Mouse (Mus musculus) frontal cortex, adult 2 months (tissue): ENCODE data around the gene Btd. TPM values are rescaled to one million over a fixed set of nuclear protein-coding genes. Genes with fewer than 3 reads are reported as not detected.

Experiments used
- DNase-seq, 2 experiments: peaks; one replicate each; pipeline ENCODE4 v3.0.0; 2022; ENCODE audit warnings: low spot score in 1 of 2; ENCODE audit errors: extremely low spot score in 1 of 2
- polyA plus RNA-seq: library from polyadenylated mRNA; depleted of rRNA; stranded (reverse); fragments of >200 nt; gene quantifications from 2 replicates; pipeline ENCODE4 v1.2.3, GENCODE M21; 2012

Btd gene
- polyA plus RNA-seq, 1 experiment = 16.2 TPM

- no peak for DNase-seq
These were observed 23.5 kb downstream of the Btd start for GRCm38 (mm10) chr14:31664100-31664902.

DNA sequence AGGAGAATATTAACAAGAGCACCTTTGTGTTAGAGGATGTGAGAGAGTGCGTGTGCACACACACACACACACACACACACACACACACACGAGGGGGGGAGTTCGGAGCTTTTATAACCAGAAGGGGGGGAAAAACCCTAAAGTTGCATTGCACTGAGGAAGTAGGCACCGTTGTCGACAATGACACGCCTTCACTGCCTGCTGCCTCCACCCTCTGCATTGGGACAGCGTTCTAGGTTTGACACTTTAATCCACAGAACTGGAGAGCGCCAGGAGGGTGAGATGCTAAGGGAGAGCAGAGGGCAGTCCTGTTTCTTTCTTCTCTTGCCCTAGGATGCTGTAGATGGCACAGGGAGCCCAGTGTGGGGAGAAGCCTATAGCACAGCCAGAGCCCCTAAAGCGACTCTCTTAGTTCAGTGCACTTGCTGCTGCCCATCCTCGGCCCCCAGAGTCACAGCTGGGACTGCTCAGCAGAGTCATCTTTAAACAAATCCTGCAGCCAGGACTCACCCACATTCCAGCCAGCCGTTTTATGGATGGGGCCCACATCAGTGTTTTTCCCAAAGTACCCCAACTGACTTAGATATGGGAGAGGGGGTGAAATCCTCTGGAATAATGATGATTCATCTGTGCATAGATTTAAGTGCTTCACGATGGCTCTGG lies 24.2 kb downstream of the Btd start:
- no peak for DNase-seq

DNA sequence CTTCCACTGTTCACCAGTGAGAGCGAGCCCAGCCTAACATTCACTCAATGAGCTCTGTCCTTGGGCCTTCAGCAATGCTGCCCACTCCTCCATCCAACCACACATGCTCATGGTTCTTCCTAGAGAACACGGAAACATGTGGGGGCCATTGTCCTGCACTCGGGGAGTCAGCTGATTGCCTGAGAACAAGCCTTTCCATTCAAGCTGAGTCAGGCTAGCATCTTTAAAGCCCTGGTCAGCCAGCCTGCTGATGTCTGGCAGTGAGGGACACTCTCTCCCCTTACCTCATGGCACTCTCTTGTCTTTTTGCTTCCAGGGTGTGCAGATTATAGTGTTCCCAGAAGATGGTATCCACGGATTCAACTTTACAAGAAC lies 24.7 kb downstream of the Btd start:
- DNase-seq = no peak

- no peak for DNase-seq
These were observed 26.3 kb downstream of the Btd start for GRCm38 (mm10) chr14:31666931-31667705.

- DNase-seq = no peak
These were observed 26.9 kb downstream of the Btd start for GRCm38 (mm10) chr14:31667741-31668140.

- peak in 1 of 2 experiments; percentile 78 for DNase-seq
These were observed 27.5 kb downstream of the Btd start for GRCm38 (mm10) chr14:31668326-31668725.

- peak in 1 of 2 experiments; percentile 85 for DNase-seq
These were observed 28.4 kb downstream of the Btd start for GRCm38 (mm10) chr14:31669161-31669611.

- DNase-seq = peak in 1 of 2 experiments; percentile 67
These were observed 29.0 kb downstream of the Btd start for GRCm38 (mm10) chr14:31669642-31670490.

GRCm38 (mm10) chr14:31671635-31672320 lies 30.9 kb downstream of the Btd start:
- no peak for DNase-seq

DNA sequence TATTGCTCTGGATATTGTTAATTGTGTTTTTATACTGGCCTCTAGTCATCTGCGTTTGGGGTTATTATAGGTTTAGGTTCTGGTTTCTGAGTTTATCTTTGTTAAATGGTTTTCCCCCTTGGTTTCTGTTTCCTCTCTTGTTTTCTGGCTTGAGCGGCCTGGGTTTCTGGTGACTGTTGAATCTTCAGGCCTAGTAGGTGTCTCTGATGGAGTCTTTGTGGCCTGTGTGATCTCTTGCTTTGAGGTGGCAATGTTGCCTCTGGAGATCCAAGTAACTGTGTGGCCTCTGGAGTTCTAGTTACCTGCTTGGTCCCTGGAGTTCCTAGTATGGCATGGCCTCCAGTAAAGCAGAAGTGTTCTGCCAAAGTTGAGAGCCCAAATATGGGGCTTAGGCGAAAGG lies 39.8 kb downstream of the Btd start:
- no peak for DNase-seq

- no peak for DNase-seq
These were observed 40.5 kb downstream of the Btd start for GRCm38 (mm10) chr14:31681291-31681690.

- no peak for DNase-seq
These were observed 41.2 kb downstream of the Btd start for GRCm38 (mm10) chr14:31681931-31682555.

DNA sequence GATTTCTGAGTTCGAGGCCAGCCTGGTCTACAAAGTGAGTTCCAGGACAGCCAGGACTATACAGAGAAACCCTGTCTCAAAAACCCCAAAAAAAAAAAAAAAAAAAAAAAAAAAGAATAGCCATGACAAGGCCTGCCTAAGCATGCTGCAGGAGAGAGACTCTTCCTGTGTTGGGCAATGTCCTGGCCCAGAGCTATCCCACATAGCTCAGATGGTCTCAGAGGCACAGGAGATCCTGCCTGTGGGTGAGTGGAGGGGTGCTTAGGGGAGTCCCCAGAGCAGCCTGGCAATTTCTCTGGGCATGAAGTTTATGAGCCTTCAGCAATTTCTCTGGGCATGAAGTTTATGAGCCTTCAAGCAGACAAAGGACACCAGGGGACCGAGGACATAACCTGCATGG lies 42.8 kb downstream of the Btd start:
- no peak for DNase-seq

DNA sequence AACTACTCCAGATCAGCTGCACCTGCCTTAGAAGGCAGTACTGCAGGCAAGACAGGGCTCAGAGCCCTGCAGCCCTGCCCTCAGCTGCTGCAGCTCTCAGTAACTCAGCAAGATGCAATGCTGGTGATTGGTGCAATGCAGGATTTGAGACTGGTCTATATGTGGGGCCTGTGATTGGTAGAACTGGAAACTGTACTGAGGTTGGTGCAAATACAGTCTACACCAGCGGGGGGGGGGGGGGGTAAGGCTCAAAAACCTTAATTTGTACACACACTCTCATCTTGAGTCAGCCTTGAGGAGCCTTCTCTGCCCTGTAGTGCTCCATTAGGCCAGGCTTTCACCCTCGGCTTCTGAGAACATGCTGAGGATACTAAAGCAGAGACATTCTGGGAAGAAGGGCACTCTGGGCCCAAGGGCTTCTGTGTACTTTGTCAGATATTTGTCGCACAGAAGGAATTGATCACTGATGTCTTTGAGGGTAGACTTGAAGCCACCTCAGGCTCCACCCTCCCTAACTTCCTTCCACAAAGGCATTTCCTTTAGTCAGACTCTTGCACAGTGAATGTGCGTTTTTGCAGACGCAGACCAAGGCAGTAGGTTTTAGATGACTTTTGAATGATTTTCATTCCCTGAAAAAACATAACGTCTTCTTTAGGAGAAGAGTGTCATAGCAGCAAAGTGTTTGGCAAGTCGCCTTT lies 43.7 kb downstream of the Btd start:
- no peak for DNase-seq

DNA sequence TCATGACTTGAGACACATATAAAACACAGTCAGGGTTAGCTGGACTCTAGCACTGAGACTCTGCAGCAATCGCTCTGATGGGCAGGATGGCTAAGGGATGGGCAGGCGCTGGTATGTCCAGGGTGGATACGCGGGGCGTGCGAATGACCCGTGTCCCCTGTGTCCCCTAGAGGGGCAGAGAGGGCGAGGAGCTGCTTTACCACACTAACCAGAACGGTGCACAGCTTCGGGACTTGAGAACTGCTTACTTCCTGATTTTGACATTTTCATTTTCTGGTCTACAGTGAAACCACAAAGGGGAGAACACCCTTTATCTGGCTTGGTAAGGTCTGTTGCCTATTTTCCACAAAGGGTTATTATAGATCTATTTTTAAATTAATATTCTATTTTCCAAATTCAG lies 44.9 kb downstream of the Btd start:
- DNase-seq = no peak

GRCm38 (mm10) chr14:31686231-31686630 lies 45.4 kb downstream of the Btd start:
- DNase-seq = no peak

DNA sequence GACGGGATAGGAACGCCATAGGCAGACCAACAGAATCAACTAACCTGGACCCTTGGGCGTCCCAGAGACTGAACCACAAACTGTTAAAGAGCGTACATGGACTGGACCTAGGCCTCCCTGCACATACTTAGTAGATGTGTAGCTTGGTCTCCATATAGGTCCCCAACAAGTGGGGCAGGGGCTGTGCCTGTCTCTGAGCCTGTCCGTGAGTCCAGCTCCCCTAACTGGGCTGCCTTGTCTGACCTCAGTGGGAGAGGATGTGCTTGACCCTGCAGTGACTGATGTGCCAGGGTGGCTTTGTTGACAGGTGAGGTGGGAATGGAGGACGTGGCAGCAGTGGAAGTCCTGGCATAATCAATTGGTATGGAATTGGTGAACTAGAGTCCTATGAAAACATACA lies 51.7 kb downstream of the Btd start:
- no peak for DNase-seq

DNA sequence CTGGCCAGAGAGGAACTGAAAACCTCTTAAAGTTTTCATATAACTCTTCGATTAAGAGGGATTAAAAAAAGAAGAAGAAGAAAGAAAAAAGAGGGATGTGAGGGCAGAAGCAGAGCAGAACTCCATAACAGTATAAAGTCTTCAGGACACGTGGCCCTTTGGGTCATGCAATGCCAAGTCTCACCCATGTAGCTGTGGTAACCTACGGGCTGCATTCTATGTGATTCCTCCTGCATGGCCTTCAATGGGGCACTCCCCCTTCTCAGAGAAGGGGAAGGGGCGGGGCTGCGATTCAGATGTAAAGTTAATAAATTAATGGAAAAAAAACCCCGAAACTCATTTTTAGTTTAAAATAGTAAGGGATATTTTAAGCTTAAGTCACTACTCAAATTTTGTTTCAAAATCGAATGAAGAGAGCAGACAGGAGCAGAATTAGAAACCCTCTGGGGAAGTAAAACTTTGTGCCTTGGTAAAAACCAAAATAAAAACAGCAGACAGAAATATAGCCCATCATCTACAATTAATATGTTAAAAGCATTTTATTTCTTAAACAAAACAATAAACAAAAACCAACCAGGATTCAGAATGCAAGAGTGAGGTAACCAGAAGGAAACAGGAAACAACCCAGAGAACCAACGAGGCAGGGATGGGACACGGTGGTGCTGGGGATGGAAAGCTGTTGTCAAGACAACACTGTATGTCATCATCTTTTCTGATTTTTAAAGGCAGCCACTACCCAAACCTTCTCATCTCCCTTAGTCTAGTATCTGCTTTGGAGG lies 55.6 kb downstream of the Btd start:
- no peak for DNase-seq
